Mouse (Mus musculus) cerebellum, adult 2 months (tissue): ENCODE results near the gene Fam53a.

Experiments
- CTCF ChIP-seq: fragments of 200-500 bp; IDR thresholded peaks from 2 replicates; pipeline ENCODE4 v1.5.1; 2011; ENCODE audit warnings: low read depth, mild to moderate bottlenecking, control low read depth, low read length, moderate library complexity, borderline replicate concordance; ENCODE audit not compliant: insufficient read depth
- POLR2A ChIP-seq: fragments of 200-500 bp; IDR thresholded peaks from 2 replicates; pipeline ENCODE4 v1.6.1; 2011; ENCODE audit warnings: low read length, control low read depth, borderline replicate concordance; ENCODE audit not compliant: insufficient read depth

DNA sequence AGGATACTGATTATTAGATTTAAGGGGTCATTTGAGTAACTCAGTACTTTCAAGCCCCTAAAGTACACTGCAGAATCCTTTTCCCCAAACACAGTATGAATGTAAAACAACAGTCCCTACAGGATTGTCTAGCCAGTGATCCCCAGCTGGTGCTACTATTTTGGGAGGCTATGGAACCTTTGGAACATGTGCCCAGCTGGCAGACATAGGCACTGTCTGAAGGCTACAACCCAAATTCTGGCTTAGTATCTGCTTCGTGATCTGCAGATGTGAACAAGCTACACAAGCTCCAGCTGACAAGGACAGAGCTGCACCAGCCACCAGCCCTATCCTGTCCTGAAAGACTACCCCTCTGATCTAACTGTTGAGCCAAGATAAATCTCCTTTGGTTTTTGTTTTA lies 3.1 kb upstream of the Fam53a start:
- TF ChIP-seq POLR2A (no peak), CTCF (no peak)
